Mouse (Mus musculus): ENCODE measurements at regions not wholly inside any gene's neighbourhood (a gene's known extent, or its start where the extent isn't known, plus 50 kb on each side); places are given as distances from the start of the nearest gene placed in this dataset.

DNA sequence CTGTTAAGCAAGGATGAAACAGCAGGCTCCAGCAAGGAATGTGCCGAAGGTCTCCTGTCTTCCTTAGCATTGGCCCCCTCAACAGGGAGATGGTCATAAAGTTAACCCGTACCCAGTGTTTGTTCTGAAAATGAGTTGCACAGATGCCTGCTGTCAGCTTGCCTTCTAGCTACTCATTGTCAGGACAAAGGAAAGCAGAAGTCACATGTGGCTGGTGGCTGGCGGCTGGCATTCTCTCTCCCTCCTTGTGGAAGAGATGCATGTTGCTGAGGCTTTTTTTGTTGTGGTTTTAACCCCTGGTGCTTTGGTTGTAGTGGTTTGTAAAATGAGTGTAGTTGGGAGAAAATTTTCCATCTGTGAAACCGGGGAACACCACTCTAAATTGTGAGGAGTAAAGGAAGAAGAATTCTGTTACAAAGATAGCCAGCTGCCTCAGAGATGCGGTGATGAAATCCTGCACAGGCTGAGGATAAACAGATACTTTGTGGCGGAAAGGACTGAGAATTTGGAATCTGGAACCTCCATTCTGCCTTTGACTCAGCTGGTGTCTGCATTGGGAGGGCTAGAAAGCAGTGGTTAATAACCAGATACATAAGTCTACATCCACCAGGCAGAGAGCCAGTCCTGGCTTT is 220.2 kb downstream of the Snx13 start:
- no peak for TF ChIP-seq CTCF (IDR thresholded peaks at IDR 0.05; ENCODE audit: control insufficient read depth, insufficient read depth, insufficient read length)
- no peak for TF ChIP-seq MYOG (IDR thresholded peaks at IDR 0.05; ENCODE audit: control insufficient read depth, extremely low read depth, insufficient read length)
- no peak for TF ChIP-seq FOSL1 (IDR thresholded peaks at IDR 0.05; ENCODE audit: insufficient read depth, low read length, poor library complexity, severe bottlenecking)
- no peak for TF ChIP-seq MAX (IDR thresholded peaks at IDR 0.05)
- no peak for TF ChIP-seq CEBPB (IDR thresholded peaks at IDR 0.05; ENCODE audit: low read depth)
- no peak for TF ChIP-seq USF1 (IDR thresholded peaks at IDR 0.05; ENCODE audit: low read depth)
- TF ChIP-seq MYOD1 (IDR thresholded peaks at IDR 0.05; ENCODE audit: control insufficient read depth, insufficient read length, low read depth) = no peak
